Mouse (Mus musculus) NIH3T3 (cell line): ENCODE measurements around the gene Bcl7c.
A peak's percentile ranks its signal among the peaks of the same experiment; 100 is the strongest.
"Not testable (repeated sequence)": the region's sequence is repeated elsewhere in the genome, so short reads cannot be mapped to it uniquely, and the experiment has no call there.

Experiments used
- DNase-seq: peaks from one replicate; pipeline ENCODE4 v3.0.0-alpha.2; 2012; ENCODE audit warnings: low read depth

Gene Bcl7c

DNA sequence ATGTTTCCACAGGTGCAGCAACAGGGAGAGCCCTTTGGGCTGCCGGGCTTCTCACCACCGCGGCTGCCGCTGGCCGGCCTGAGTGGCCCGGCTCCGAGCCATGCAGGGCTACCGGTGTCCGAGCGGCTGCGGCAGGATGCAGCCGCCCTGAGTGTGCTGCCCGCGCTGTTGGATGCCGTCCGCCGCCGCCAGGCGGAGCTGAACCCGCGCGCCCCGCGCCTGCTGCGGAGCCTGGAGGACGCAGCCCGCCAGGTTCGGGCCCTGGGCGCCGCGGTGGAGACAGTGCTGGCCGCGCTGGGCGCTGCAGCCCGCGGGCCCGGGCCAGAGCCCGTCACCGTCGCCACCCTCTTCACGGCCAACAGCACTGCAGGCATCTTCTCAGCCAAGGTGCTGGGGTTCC is 8.3 kb upstream of the Bcl7c start:
- DNase-seq: no peak

- no peak for DNase-seq
These were observed 6.1 kb upstream of the Bcl7c start for GRCm38 (mm10) chr7:127714816-127715215.

DNA sequence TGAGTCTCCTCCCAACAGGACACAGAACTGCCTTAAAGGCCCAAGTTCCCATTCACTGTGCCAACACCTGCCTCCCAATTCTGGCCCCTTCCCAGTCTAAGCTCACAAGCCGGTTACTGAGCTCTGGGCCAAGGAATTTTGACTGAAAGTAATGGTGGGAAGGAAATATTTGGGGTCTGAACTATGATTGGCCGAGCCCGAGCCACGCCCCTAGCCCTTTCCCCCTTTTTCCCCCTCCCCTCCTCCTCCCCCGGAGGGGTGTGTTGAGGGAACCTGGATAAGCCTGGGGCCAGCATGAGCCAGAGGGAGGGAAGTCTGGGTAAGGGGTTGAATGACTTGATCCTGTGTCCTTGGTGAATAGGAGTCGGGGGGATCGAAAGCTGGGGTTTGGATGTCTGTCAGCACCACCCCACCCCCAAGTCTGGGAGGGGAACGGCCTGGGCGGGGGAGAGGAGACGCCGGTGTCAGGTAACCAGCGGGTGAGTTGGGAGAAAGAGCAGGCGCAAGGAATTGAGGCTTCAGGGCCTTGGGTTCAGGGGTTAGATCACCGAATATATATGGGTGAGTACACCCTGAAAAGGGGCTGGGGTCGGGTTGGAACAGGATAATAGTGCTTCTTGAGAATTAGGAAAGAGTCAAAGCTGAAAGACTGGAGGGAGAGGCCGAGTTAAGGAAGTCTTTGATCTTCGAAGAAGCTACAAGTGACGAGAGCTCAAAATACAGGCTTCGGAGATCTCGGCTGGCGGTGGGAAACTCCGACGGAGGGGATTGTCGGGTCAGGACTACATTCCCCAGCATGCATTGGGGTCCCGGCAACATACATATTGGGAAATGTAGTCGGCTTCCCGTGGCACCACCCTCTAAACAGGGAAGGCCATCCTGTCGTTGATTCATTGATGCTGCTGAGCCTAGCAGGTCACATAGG is 4.0 kb upstream of the Bcl7c start, which contains the start of gene Ctf1:
Gene Ctf1, plus strand, starts transcription at position 276 of the 925 bp plus-strand sequence.
- DNase-seq: peak; percentile 82

- peak; percentile 19 for DNase-seq
These were observed 2.7 kb upstream of the Bcl7c start for GRCm38 (mm10) chr7:127711456-127711855.

DNA sequence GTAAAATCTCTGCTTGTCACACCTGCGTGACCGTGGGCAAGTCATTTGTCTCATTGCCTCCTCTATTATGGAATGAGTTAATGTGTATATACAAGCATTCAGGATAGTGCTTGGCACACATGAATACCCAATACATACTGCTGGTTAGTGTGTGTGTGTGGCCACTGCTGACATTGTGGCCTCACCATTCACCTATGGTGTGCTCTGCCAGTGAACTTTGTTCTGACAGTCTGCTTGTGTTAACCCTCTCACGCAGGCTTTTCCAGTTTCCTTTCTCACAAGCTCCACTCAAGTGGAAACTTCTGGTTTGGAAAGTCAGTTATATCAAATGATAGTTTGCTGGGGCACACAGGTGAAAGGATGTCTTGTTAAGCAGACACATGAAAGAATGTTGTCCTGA is 2.3 kb upstream of the Bcl7c start:
- no peak for DNase-seq

DNA sequence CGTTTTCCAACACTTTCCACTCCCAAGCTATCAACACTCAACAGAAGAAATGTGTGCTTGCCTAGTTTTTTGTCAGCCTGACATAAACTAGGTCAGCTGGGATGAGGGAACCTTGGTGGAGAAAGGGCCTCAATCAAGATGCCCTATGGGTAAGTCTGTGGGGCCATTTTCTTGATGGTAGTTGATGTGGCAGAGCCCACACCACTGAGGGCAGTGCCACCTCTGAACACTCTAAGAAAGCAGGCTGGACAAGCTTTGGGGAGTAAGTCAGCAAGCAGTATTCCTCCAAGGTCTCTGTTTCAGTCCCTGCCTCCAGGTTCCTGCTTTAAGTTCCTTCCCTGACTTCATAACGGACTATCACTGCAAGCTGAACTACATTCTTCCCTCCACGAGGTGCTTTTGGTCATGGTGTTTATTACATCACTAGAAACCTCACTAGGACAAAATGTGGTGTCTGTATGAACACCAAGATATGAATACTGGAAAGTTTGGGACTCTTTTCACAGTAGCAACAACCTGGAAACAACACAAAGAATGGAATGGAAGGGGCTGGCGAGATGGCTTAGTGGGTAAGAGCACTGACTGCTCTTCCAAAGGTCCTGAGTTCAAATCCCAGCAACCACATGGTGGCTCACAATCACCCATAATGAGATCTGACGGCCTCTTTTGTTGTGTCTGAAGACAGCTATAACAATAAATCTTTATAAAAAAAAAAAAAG is 687 bp upstream of the Bcl7c start:
- no peak for DNase-seq

DNA sequence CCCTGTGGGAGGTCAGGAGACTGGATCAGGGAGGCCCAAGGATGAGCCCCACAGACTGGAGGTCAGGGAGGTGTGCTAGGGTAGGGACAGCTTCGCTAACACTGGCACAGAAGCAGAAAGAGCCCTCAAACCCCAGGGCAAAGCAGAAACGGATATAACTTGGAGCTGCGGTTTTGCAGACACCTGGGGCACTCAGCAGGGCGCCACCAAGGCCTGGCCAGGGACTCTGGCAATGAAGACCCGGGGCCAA is 851 bp downstream of the Bcl7c start:
- no peak for DNase-seq

DNA sequence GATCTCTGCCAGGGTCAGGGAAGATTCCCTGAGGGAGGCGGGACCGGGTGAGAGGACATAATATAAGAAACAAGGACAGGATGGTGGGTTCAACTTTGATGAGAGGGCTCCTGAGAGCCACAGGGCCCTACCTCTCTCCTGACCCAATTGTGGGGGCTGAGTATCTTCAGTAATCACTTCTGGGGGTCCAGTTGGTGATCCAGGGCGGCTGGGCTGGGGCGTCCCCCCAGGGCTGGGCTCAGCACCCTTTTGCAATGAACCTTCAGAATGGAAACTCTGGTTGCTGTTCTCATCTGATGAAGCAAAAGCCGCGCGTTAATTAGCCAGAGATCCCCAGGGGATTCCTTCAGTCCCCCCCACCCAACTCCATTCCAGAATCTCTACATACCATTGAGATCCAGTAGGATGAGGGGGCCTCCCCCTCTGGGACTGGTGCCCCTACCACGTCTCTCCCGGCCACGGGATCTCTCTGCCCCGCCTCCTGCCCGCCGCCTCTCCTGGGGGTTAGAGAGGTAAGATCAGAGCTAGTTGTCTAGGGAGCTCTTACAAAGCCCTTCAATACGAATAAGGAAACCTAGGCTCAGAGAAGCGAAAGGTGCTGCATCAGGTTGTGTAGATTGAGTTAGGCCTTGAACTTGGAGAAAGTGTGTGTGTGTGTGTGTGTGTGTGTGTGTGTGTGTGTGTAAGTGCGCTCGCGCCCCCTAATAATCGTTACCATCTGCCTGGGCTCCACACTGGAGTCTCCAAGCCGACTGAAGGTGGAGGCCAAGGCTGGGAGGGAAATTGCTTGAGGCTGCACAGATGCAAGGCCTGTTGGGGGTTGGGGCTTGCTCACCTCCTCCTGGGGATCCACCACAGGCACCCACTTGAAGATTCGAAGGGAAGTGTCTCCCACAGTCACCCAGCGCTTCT is 1.4 kb downstream of the Bcl7c start:
- peak; percentile 65 for DNase-seq

DNA sequence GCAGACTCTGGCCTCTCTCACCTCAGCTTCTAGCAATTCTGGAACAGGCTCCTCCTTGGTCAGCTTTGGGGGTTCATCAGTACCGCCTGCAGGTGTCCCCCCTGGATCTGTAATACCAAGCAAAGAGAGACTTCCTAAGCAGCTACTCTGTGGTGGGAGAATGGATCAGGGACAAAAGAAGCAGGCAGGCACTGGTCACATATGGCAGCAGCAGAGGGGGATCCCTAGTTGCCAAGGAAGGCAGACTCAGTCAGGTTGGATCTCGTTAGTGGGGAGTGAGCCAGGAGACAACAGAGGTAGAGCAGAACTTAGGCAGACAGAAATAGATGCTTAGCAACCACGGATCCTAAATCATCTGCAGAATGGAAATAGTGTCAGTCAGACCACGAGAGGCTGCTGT is 3.0 kb downstream of the Bcl7c start:
- no peak for DNase-seq

DNA sequence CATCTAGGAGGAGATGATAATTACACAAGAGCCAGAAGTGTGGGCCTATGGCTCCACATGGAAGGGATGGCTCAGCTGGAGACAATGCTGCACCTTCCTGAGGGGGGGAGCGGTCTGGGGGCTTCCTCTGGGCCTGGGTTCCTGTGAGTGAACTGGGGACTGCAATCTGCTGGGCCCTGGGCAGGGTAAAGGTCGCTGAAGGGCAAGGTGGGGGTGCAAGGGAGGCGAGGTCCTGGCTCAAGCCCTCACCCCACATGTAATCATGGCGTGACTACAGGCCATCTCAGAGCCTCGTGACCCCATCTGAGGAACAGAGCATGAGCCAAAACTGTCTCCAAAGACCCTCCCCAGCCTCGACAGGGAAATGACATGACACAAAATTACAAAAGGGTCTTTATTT is 4.1 kb downstream of the Bcl7c start:
- DNase-seq: no peak

DNA sequence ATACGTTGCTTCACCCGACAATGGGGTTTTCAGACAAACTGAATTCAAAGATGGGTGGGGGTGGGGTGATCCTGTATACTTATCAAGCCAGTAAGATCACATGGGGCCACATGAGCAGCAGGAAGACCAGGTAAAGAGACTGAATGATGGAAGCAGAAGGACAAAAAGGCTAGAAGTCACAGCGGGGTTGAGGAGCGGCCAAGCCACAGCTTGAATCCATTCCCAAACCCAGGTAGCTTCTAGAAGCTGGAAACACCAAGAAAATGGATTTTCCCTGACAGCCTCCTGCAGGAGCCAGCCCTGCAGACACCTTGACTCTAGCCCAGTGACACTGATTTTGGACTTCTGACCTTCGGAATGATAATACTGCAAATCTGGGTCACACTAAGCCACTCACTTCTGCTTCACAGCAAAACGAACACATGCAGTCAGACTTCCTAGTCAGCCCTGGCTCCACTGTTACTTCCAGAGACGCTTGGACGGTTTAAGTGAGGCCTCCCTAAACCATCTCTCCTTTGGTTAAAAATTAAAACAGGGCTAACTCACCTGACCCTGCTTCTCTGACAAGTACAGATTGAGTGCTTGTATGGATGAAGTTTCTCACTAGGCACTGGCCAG is 5.1 kb downstream of the Bcl7c start:
- DNase-seq: no peak

DNA sequence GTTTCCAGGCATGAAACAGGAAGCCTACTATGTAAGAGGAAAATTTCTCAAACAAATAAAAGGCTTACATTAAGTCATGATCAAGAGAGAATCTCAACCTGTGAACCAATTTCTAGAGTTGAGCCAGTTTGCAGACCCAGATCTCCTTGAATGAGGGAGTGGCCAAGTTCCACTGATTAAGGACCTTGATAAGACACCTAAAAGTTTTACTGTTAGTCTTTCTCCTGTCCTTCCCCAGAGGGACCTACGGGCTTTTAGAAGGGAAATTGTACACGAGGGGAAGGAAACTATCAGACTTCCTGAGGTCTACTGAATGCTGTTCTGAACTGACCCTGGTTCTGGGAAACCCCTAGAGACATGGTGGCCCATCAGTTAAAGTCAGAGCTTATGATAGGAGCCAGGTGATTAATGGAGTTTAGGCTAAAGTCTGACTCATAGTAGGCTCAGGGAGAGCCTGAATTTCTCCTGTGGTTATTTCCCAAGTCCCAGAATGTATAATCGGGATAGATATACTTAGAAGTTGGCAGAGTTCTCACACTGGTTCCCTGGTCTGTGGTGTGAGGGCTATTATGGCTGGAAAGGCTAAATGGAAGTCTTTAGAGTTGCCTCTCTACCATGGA is 7.9 kb downstream of the Bcl7c start:
- peak; percentile 52 for DNase-seq

DNA sequence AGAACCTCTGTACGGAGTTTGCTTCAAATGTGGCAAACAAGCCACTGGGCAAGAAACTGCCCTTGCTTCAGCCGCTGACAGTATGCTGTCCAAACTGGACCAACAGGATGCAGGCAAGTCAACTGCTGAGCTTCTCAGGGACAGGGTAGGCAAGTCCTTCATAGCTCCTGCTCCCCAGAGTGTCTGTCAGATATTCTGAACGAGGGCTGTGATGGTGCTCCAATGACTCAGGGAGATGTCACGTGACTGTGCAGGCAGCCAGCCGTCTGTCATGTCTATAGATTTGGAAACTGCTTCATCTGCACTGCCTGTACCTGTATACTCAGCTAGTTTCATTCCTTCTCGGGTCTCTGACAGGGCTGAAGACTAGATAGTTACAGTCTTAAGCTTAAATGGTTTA is 9.7 kb downstream of the Bcl7c start:
- no peak for DNase-seq

- not testable (repeated sequence) for DNase-seq
These were observed 15.0 kb downstream of the Bcl7c start for GRCm38 (mm10) chr7:127693730-127694129.

- DNase-seq: no peak
These were observed 15.4 kb downstream of the Bcl7c start for GRCm38 (mm10) chr7:127693290-127693689.

GRCm38 (mm10) chr7:127691221-127691989 is 17.3 kb downstream of the Bcl7c start:
- peak; percentile 89 for DNase-seq

DNA sequence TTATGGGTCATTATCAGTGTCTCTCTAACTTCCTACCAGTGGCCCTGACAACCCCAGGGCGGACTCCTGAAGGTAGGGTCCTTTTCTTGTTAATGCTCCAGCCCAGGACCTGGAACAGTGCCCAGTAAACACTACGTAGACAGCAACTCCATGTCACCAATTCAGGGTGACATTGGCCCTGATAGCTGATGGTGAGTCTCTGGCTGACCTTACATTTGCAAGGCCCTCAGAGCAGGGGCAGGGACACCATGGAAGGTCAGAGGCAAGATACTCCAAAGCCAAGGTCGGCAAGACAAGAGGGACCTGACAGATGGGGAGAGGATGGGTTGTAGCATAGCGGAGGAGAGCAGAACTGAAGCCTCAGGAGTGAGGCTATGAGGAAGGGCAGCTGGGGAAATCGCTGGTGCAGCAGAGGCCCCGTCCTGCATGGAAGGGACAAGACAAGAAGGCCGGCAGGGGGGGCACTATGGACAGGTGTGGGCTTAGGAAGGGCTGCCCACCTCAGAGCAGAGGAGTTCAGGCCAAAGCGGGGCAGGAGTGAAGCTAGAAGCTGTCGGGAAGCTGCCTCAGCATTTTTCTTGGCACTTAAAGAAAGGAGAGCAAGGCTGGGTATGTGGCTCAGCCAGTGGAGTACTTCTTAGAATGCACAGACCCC is 19.0 kb downstream of the Bcl7c start:
- DNase-seq: no peak

DNA sequence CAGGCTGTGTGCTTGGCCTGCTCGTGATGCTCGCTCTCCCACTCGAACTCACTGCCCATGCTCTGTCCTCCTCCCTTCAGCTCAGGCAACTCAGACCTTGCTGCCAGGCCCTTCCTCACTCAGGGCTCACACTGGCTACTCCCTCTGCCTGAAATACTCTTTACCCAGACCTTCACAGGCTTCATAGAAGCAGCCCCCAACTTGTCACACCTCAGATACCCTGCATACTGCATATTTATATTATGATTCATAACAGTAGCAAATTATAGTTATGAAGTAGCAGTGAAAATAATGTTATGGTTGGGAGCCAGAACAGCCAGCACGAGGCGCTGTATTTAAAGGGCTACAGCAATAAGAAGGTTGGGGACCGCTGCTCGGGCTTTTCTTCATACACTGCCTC is 19.8 kb downstream of the Bcl7c start:
- no peak for DNase-seq

GRCm38 (mm10) chr7:127686740-127687449 is 21.8 kb downstream of the Bcl7c start:
- no peak for DNase-seq
